Mouse (Mus musculus): ENCODE measurements around the gene Krtap5-5. TPM values are rescaled to one million over a fixed set of nuclear protein-coding genes. Genes with fewer than 3 reads are reported as not detected.
A peak's percentile ranks its signal among the peaks of the same experiment; 100 is the strongest.
"Not testable (repeated sequence)": the region's sequence is repeated elsewhere in the genome, so short reads cannot be mapped to it uniquely, and the experiment has no call there.

Krtap5-5 gene
- 0.28 and 0.30 TPM in 2 replicates for polyA plus RNA-seq (2012; rRNA removed)

DNA sequence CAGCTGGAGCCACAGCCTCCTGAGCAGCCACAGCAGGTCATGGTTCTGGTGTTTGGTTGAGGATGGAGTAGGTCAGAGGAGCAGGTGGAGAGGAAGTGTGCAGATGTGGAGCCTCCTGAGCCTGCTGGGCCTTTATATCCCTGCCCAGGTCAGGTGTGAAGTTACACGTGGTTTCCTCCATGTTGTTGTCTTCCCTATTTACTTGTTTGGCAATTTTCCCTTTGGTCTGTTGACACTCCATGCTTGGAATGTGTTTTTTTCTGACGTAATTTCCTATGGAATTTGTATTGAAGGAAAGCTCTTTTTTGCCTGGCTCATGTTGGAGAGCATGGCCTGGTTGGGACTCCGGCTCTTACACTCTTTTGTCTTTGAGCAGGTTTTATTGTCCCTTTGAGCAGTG is at the start of gene Krtap5-5:
Gene Krtap5-5, minus strand, starts transcription at position 101 of the 400 bp plus-strand sequence.
- DNase-seq; H3K4me1 ChIP-seq (ENCODE audit: control insufficient read depth, insufficient read depth, low read length); H3K4me3 ChIP-seq (replicated peaks; ENCODE audit: extremely low read depth, low read depth, low read length): not testable (repeated sequence)
- 35% methylated on average over 3 of the region's 3 CpGs for WGBS

DNA sequence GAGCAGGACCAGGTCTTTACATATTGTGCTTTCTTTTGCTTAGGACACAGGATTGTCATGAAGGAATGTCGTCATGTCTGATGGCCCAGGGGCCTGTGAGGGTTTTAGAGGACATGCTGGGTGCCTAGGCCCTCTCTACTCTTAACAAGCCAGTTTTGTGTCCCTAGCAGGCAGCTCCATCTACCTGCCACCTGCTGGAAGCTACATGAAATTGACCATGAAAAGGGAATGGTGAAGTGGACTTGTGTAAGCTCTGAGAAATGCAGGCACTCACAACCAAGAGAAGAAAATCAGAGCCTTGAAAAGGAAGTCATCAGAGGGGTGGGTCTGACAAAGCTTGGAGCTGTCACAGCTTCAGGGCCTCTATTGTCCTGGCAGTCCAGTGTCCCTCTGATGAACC is 49.5 kb upstream of the Krtap5-5 start:
- 86% methylated on average over 1 of the region's 1 CpGs for WGBS
- H3K4me1 ChIP-seq (ENCODE audit: control insufficient read depth, insufficient read depth, low read length): not testable (repeated sequence)

DNA sequence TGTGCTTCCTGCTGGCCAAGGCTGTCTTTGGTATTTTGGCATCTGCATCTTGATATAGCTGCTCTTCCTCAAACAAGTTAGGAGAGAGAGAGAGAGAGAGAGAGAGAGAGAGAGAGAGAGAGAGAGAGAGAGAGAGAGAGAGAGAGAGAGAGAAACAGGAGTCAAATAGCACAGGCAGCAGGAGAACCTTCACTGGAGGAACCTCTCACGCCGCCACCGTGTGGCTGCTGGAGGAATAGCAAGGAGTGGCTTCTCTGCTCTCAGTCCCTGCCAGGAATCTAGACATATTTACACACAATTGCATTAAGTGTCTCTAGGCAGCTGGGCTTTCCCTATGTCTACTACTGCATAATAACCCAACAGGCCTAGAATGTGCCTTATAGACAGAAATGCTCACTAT is 48.4 kb upstream of the Krtap5-5 start:
- not testable (repeated sequence) for H3K4me1 ChIP-seq (ENCODE audit: control insufficient read depth, insufficient read depth, low read length); H3K4me3 ChIP-seq (replicated peaks; ENCODE audit: extremely low read depth, low read depth, low read length)
- TF ChIP-seq CTCF (IDR thresholded peaks at IDR 0.05; ENCODE audit: insufficient read depth, low read length): peak; percentile 68
- peak; percentile 64 for DNase-seq
- WGBS: 1% methylated on average over 3 of the region's 3 CpGs

More for the DNA sequence above, 49.5 kb upstream of the Krtap5-5 start:
- not testable (repeated sequence) for DNase-seq; H3K4me3 ChIP-seq (replicated peaks; ENCODE audit: extremely low read depth, low read depth, low read length)

DNA sequence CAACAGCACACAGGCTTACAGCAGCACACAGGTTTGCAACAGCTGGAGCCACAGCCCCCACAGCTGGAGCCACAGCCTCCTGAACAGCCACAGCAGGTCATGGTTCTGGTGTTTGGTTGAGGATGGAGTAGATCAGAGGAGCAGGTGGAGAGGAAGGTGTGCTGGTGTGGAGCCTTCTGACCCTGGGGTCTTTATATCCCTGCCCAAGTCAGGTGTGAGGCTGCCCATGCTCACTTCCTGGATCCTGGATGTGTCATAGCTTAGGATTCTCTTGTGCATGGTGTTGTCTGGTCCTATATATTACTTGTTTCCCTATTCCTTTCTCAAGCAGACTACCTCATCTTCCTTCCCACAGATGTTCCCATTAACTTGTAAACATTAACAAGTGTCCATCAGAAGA is 44.5 kb upstream of the Krtap5-5 start, which contains the start of gene Gm4559:
Gene Gm4559, minus strand, starts transcription at position 101 of the 400 bp plus-strand sequence.
- not testable (repeated sequence) for H3K4me1 ChIP-seq (ENCODE audit: control insufficient read depth, insufficient read depth, low read length); DNase-seq

DNA sequence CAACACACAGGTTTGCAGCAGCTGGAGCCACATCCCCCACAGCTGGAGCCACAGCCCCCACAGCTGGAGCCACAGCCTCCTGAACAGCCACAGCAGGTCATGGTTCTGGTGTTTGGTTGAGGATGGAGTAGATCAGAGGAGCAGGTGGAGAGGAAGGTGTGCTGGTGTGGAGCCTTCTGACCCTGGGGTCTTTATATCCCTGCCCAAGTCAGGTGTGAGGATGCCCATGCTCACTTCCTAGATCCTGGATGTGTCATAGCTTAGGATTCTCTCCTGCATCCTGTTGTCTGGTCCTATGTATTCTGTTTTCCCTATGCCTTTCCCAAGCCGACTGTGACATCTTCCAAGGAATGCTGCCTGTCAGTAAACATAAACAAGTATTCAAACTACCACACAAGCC is 28.5 kb upstream of the Krtap5-5 start, which contains the start of gene Gm2431:
Gene Gm2431, minus strand, starts transcription at position 101 of the 400 bp plus-strand sequence.
- H3K4me1 ChIP-seq (ENCODE audit: control insufficient read depth, insufficient read depth, low read length); DNase-seq; H3K4me3 ChIP-seq (replicated peaks; ENCODE audit: extremely low read depth, low read depth, low read length): not testable (repeated sequence)
- WGBS: 24% methylated on average over 1 of the region's 1 CpGs

More for the DNA sequence above, 44.5 kb upstream of the Krtap5-5 start, which contains the start of gene Gm4559:
- not testable (repeated sequence) for H3K4me3 ChIP-seq (replicated peaks; ENCODE audit: extremely low read depth, low read depth, low read length)

DNA sequence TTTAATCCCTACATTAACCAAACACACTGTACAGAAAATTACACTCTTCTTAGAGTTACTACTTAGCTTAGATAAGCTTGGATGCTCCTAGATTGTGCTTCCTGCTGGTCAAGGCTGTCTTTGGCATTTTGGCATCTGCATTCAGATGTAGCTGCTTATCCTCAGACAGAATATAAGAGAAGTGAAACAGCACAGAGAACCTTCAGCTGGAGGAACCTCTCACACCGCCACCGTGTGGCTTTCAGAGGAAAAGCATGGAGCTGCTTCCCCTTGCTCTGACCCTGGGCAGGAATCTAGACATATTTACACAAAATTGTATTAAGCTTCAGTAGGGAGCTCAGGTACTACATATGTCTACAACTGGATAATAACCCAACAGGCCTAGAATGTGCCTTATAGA is 25.7 kb upstream of the Krtap5-5 start:
- 0% methylated on average over 2 of the region's 2 CpGs for WGBS
- no peak overlapping the region for H3K4me3 ChIP-seq (replicated peaks; ENCODE audit: extremely low read depth, low read depth, low read length)
- DNase-seq: peak; percentile 31
- TF ChIP-seq POLR2A (IDR thresholded peaks at IDR 0.05; ENCODE audit: borderline replicate concordance, extremely low read depth, low read depth, low read length) (no peak), CTCF (IDR thresholded peaks at IDR 0.05; ENCODE audit: insufficient read depth, low read length) (peak; percentile 72)
- H3K4me1 ChIP-seq (ENCODE audit: control insufficient read depth, insufficient read depth, low read length): no peaks in the 10 kb centered on the region; the same call in 1 of the 2 replicates

DNA sequence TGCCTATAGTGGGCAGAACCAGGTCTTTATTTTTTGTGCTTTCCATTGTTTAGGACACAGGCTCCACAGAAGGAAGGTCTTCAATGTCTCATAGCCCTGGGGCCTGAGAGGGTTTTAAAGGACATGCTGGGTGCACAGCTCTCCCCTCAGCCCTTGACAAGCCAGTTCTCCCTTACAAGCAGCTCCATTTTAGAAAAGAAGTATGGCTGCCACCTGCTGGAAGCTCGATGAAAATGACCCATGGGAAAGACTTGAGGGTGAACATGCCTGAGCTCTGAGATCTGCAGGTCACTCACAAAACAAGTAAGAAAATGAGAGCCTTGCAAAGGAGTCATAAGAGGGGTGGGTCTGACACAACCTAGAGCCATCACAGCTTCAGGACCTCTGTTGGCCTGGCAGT is 20.1 kb upstream of the Krtap5-5 start:
- no peak overlapping the region for H3K4me3 ChIP-seq (replicated peaks; ENCODE audit: extremely low read depth, low read depth, low read length)
- TF ChIP-seq POLR2A (IDR thresholded peaks at IDR 0.05; ENCODE audit: borderline replicate concordance, extremely low read depth, low read depth, low read length) (no peak), CTCF (IDR thresholded peaks at IDR 0.05; ENCODE audit: insufficient read depth, low read length) (0 out of 2 replicates have a peak, but pooled peaks have one; percentile 6)
- peak; percentile 19 for DNase-seq
- WGBS: 0% methylated on average over 1 of the region's 1 CpGs
- no peaks in the 10 kb centered on the region for H3K4me1 ChIP-seq (ENCODE audit: control insufficient read depth, insufficient read depth, low read length)

DNA sequence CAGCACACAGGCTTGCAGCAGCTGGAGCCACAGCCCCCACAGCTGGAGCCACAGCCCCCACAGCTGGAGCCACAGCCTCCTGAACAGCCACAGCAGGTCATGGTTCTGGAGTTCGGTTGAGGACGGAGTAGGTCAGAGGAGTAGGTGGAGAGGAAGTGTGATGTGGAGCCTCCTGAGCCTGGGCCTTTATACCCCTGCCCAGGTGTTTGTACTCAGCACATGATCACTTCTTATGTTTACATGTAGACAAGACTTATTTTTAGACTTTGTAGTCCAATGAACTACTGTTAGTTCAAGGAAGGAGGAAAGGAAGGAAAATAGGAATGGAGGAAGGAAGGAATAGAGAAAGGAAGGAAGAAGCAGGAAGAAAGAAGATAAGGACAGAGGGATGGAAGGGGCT is 11.2 kb upstream of the Krtap5-5 start, which contains the start of gene Gm40460:
Gene Gm40460, minus strand, starts transcription at position 101 of the 400 bp plus-strand sequence.
- 29% methylated on average over 2 of the region's 2 CpGs for WGBS
- Histone ChIP-seq H3K4me1 (ENCODE audit: control insufficient read depth, insufficient read depth, low read length) (no peaks in the 10 kb centered on the region), H3K4me3 (replicated peaks; ENCODE audit: extremely low read depth, low read depth, low read length) (no peak within 1 kb of the TSS)
- DNase-seq: no peak
- TF ChIP-seq CTCF (IDR thresholded peaks at IDR 0.05; ENCODE audit: insufficient read depth, low read length) (no peak), POLR2A (IDR thresholded peaks at IDR 0.05; ENCODE audit: borderline replicate concordance, extremely low read depth, low read depth, low read length) (no peak)

DNA sequence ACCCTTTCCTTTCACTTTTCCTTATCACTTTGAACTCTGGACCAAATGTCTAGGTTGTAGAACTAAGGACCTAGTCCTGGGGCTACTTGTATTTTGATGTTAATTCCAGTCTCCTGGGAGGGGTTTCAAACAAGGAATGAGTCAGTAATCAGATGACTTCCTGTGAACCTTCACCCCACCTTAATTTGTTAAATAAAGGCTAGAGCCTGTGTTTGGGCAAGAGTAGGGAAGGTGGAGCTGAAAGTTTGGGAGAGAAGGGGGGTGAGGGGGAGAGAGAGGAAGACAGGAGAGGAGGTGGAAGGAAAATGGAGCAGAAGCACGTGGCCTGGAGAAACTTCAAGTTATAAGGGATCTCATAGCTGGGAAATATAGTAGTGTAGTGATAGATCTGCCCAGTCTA is 1.8 kb upstream of the Krtap5-5 start:
- TF ChIP-seq CTCF (IDR thresholded peaks at IDR 0.05; ENCODE audit: insufficient read depth, low read length) (no peak), POLR2A (IDR thresholded peaks at IDR 0.05; ENCODE audit: borderline replicate concordance, extremely low read depth, low read depth, low read length) (no peak)
- no peaks in the 10 kb centered on the region for H3K4me1 ChIP-seq (ENCODE audit: control insufficient read depth, insufficient read depth, low read length)
- DNase-seq: no peak
- H3K4me3 ChIP-seq (replicated peaks; ENCODE audit: extremely low read depth, low read depth, low read length): no peak overlapping the region
- 20% methylated on average over 1 of the region's 1 CpGs for WGBS

DNA sequence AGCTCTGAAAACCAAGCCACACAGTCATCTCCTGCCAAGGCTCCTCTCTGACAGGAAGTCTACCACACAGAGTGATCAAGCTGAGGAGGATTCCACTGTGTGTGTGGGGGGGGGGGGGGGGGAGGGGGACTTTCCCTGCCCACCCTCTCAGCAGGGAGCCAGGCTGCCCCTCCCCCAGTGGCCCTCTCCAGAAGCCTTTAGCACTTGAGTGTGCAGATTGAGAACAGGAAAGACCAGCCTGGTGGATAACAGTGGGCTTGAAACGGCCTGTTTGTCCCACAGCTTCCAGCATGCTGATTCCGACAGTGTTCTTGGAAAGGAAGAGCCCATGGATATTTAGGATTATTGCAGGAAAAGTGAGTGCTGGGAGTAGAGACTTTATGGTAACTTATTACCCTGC is 5.3 kb downstream of the Krtap5-5 start:
- TF ChIP-seq CTCF (IDR thresholded peaks at IDR 0.05; ENCODE audit: insufficient read depth, low read length) (no peak), POLR2A (IDR thresholded peaks at IDR 0.05; ENCODE audit: borderline replicate concordance, extremely low read depth, low read depth, low read length) (no peak)
- WGBS: 27% methylated on average over 2 of the region's 2 CpGs
- no peaks in the 10 kb centered on the region for H3K4me1 ChIP-seq (ENCODE audit: control insufficient read depth, insufficient read depth, low read length)
- no peak for DNase-seq
- H3K4me3 ChIP-seq (replicated peaks; ENCODE audit: extremely low read depth, low read depth, low read length): no peak overlapping the region

DNA sequence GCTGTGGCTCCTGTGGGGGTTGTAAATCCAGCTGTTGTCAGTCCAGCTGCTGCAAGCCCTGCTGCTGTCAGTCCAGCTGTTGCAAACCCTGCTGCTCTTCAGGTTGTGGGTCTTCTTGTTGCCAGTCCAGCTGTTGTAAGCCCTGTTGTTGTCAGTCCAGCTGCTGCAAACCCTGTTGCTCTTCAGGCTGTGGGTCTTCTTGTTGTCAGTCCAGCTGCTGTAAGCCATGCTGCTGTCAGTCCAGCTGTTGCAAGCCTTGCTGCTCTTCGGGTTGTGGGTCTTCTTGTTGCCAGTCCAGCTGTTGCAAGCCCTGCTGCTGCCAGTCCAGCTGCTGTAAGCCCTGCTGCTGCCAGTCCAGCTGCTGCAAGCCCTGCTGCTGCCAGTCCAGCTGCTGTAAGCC is 17.6 kb downstream of the Krtap5-5 start:
- WGBS: 45% methylated on average over 1 of the region's 1 CpGs
- not testable (repeated sequence) for H3K4me3 ChIP-seq (replicated peaks; ENCODE audit: extremely low read depth, low read depth, low read length); DNase-seq; H3K4me1 ChIP-seq (ENCODE audit: control insufficient read depth, insufficient read depth, low read length)

Data from lung, adult 2 months (tissue).